Mouse (Mus musculus) embryonic facial prominence, embryonic 14.5 days (tissue): ENCODE measurements around the gene Evx1. TPM values are rescaled to one million over a fixed set of nuclear protein-coding genes. Genes with fewer than 3 reads are reported as not detected.

ENCODE experiments used
- ATAC-seq: fragments of 200-750 bp; cut with Nextera tagmentation; 2 replicates; pipeline ENCODE4 v1.8.0; 2017; ENCODE audit warnings: low read depth, moderate number of reproducible peaks, moderate TSS enrichment
- DNase-seq: peaks from one replicate; pipeline ENCODE4 v3.0.0-alpha.2; 2015; ENCODE audit warnings: low spot score
- H3K27ac ChIP-seq: fragments of 300-500 bp; sonication (generic); replicated peaks from 2 replicates; pipeline ENCODE4 v1.5.1; 2014; ENCODE audit warnings: low read depth, mild to moderate bottlenecking, low read length, moderate library complexity
- H3K27me3 ChIP-seq: fragments of 300-500 bp; sonication (generic); replicated peaks from 2 replicates; pipeline ENCODE4 v1.6.1; 2014; ENCODE audit warnings: low read length; ENCODE audit not compliant: control insufficient read depth, insufficient read depth
- H3K36me3 ChIP-seq: fragments of 300-500 bp; sonication (generic); 2 replicates; pipeline ENCODE4 v1.6.1; 2014; ENCODE audit warnings: low read length, mixed read lengths; ENCODE audit not compliant: control insufficient read depth, insufficient read depth
- H3K4me1 ChIP-seq: fragments of 300-500 bp; sonication (generic); 2 replicates; pipeline ENCODE4 v1.6.1; 2014; ENCODE audit warnings: antibody characterized with exemption, low read length; ENCODE audit not compliant: control insufficient read depth, insufficient read depth
- H3K4me2 ChIP-seq: fragments of 300-500 bp; sonication (generic); 2 replicates; pipeline ENCODE4 v1.6.1; 2014; ENCODE audit warnings: low read depth, mild to moderate bottlenecking, low read length, moderate library complexity, mixed read lengths
- H3K4me3 ChIP-seq: fragments of 300-500 bp; sonication (generic); 2 replicates; pipeline ENCODE4 v1.5.1; 2014; ENCODE audit warnings: low read depth, mild to moderate bottlenecking, low read length
- H3K9ac ChIP-seq: fragments of 300-500 bp; sonication (generic); 2 replicates; pipeline ENCODE4 v1.6.1; 2014; ENCODE audit warnings: low read depth, mild to moderate bottlenecking, low read length, moderate library complexity, mixed read lengths
- H3K9me3 ChIP-seq: fragments of 300-500 bp; sonication (generic); 2 replicates; pipeline ENCODE4 v1.6.1; 2016; ENCODE audit warnings: low read length; ENCODE audit not compliant: control insufficient read depth
- WGBS: fragments of 180-500 bp; shearing (Covaris S2); extraction: QIAGEN DNeasy Blood & Tissue Kit; methylation state at CpG from one replicate; pipeline ENCODE4 v1.1.7; 2014; 5-methylcytosine and 5-hydroxymethylcytosine counted together
- polyA plus RNA-seq: library from polyadenylated mRNA; unstranded; fragments of >200 nt; fragmentation: Nextera tagmentation; extraction: Ambion mirVana; gene quantifications from 2 replicates; pipeline ENCODE4 v1.2.1, GENCODE M21; 2014

The Evx1 gene
- 0.24 TPM in 1 of 2 replicates, not detected in the other for polyA plus RNA-seq

DNA sequence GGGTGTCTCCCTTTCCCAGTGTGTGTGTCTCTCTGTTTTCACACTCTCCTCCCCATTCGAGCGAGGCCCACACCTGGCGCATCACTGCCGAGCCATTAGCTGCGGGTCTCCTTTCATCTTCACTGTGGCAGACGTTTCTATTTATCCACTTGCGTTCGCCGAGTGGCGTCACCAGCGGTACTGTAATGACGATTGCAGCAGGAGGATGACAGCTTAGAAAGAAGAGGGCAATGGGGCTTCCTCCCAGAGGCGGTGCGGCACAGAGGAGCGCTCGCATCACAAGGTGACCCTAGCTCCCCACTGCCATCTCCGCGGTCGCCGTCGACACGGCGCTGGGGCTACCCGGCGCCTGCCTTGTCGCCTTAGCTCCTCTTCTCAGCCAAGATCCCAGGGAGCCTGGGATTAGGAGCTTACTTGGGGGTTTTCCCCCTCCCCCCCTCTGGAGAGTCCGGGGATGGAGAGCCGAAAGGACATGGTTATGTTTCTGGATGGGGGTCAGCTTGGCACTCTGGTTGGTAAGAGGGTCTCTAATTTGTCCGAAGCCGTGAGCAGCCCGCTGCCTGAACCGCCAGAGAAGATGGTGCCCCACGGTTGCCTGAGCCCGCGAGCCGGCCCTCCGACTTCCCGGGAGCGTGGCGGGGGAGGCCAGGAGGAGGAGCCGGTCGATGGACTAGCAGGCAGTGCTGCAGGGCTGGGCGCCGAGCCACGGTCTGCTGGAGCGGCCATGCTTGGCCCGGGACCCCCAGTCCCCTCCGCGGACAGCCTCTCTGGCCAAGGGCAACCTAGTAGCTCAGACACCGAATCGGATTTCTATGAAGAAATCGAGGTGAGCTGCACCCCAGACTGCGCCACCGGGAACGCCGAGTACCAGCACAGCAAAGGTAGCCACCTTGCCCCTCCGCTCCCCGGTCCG, at the start of gene Evx1:
Gene Evx1 (plus strand): TSS at position 108 of the 913 bp plus-strand sequence.
- WGBS, result 1% methylated on average over 41 of the region's 59 CpGs
- Histone ChIP-seq H3K27ac (no peak within 1 kb of the TSS), H3K4me3 (peak within 1 kb of the TSS; percentile 21; the same call in 1 of the 2 replicates), H3K36me3 (no peaks in the 10 kb centered on the region), H3K4me1 (peaks cover 14% of the 10 kb centered on the region; the same call in 1 of the 2 replicates), H3K9me3 (no peaks in the 10 kb centered on the region), H3K27me3 (peaks cover 97% of the 10 kb centered on the region), H3K9ac (no peak within 1 kb of the TSS), H3K4me2 (peak within 1 kb of the TSS; percentile 23; the same call in 1 of the 2 replicates)
- no peak for DNase-seq
- ATAC-seq, result no peak

DNA sequence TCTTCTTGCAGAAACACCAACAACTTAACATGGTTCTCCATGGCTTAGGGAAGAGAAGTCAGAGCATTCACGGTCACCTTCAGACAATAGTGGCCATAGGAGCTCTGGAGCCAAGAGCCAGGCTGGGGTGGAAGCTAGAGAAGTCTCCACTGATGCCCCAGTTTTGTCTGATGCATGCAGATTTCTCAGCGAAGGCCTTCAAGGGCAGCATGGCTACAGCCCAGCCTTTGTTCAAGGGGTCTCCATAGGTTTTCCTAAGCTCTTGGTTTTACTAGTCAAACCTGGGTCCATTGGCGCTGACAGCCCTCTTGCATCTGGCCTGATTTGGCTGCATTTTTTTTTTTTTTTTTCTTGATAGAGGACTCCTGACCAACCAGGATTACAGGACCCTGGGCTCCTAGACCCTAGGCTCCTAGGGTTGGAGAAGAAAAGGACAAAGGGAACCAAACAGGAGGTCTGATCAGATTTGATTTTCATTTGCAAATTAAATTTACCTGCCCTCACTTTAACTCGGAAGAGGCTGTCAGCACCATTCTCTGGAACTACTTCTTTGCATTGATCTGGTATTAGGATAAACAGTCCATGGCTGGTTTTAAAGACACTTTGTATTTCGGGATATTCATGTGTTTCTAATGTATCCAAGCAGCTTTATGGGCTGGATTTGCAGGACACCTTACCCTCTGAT, 49.0 kb upstream of the Evx1 start:
- Histone ChIP-seq H3K9ac (no peak overlapping the region), H3K4me2 (no peak overlapping the region), H3K4me1 (no peaks in the 10 kb centered on the region), H3K36me3 (no peaks in the 10 kb centered on the region), H3K4me3 (no peak overlapping the region), H3K27ac (no peak overlapping the region), H3K9me3 (no peaks in the 10 kb centered on the region), H3K27me3 (peaks cover 95% of the 10 kb centered on the region)
- WGBS, result 4% methylated on average over 5 of the region's 5 CpGs
- ATAC-seq (no peak), DNase-seq (no peak)

DNA sequence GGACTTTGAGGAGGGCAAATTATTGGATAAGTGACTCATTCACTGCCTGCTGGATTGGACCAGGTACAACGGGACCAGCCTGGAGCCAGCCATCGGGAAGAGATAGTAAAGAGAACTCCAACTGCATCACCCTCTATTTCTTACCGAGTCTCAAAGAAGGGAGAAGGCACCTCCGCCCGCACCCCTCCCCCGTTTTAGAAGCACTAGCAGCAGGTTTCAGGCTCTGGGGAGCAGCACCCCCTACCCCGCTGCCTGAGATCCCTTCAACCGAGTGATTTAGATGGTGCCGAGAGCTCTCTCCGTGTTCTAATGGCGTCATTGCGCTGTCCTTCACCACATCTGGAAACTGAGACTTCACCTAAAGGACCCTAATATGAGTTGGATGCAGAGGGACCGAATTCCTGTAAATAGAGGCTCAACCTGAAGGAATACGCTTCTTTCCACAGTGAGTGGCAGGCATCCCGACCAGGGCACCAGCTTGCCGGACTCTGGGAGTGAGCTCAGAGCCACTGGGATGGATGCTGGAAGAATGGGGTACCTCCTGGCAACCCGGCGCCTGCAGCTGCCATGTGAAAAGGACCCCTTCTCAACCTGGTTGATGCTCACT, 47.9 kb upstream of the Evx1 start:
- DNase-seq (no peak), ATAC-seq (no peak)
- no peaks in the 10 kb centered on the region for H3K36me3 ChIP-seq
- H3K27me3 ChIP-seq, result peaks cover 98% of the 10 kb centered on the region
- H3K9me3 ChIP-seq, result no peaks in the 10 kb centered on the region
- no peak overlapping the region for H3K27ac ChIP-seq
- WGBS, result 2% methylated on average over 18 of the region's 18 CpGs
- no peak overlapping the region for H3K9ac ChIP-seq
- no peak overlapping the region for H3K4me2 ChIP-seq
- no peaks in the 10 kb centered on the region for H3K4me1 ChIP-seq
- no peak overlapping the region for H3K4me3 ChIP-seq

DNA sequence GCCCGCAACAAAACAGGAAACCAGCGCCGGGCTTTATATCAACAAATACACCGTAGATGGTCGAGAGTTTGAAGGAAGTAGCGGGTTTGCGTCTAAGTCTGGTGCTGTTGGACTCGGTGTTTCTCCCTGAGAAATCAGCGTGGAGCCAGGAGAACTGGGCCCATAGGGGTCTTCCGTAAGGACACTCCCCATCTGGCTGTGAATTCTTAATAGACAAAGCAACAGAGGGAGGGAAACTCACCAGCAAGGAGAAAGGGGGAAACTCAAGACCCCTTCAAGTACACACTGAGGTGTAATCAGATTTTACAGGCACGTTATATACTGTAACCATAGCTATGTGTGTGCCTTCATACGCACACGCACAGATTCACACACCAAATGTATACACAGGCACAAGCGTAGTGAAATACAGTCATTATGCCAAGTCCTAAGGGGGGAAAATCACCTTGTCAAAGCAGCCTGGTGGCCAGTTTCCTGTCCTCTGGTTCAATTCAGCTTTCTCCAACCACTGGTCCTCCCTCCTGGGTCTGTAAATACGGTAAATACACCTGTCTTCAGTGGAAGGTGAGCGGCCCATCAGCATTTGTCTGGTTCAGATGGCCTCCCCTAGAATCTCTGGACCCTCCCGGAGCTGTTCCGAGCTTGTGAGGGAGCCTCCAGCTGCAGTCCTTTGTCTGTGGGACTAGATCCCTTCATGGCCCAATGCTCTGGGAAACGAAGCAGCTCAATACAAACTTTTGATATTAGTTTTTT, 47.2 kb upstream of the Evx1 start:
- no peak overlapping the region for H3K9ac ChIP-seq
- under 1% methylated on average over 19 of the region's 19 CpGs for WGBS
- H3K9me3 ChIP-seq, result no peaks in the 10 kb centered on the region
- H3K27me3 ChIP-seq, result peaks cover 99% of the 10 kb centered on the region
- no peak overlapping the region for H3K4me3 ChIP-seq
- ATAC-seq (no peak), DNase-seq (no peak)
- no peak overlapping the region for H3K4me2 ChIP-seq
- H3K27ac ChIP-seq, result no peak overlapping the region
- H3K36me3 ChIP-seq, result no peaks in the 10 kb centered on the region
- no peaks in the 10 kb centered on the region for H3K4me1 ChIP-seq

DNA sequence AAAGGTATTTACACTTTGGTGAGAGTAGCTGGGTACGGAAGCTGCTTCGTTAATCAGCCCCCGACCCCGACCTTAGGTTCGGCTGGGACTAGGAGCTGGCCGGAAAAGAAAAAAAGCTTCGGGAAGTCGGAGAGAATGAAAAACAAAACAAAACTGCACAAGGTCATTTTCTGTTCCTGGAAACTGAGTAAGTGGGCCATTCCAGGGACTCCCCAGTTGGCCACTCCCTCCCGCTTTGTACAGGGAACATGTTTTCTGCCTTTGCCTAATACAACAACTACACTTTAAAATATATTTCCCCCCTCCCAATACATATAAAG, 46.7 kb upstream of the Evx1 start:
- ATAC-seq (no peak), DNase-seq (no peak)
- H3K9ac ChIP-seq, result no peak overlapping the region
- H3K27me3 ChIP-seq, result peaks cover 99% of the 10 kb centered on the region
- no peak overlapping the region for H3K4me3 ChIP-seq
- WGBS, result 1% methylated on average over 9 of the region's 9 CpGs
- no peak overlapping the region for H3K4me2 ChIP-seq
- no peaks in the 10 kb centered on the region for H3K4me1 ChIP-seq
- H3K36me3 ChIP-seq, result no peaks in the 10 kb centered on the region
- H3K27ac ChIP-seq, result no peak overlapping the region
- no peaks in the 10 kb centered on the region for H3K9me3 ChIP-seq

DNA sequence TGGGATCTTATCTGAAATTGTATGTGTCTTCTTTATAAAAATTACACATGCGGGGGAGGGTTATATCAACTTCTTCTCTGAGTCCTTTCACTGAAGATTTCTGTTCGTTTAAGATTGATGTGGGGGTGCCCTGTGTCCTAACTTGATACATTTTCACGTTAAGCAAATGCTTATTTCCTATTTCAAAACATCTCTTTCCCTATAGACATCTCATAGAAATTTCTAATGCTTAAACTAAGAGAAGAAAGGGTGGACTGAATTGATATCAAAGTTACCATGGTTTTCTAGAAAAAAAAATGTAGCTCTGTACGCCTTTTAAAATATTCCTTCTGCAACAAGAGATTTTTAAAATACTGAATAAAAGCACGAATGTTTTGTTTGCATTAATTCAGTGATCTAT, 46.1 kb upstream of the Evx1 start:
- WGBS, result 14% methylated on average over 5 of the region's 5 CpGs
- no peak overlapping the region for H3K4me2 ChIP-seq
- no peaks in the 10 kb centered on the region for H3K36me3 ChIP-seq
- DNase-seq, result no peak
- H3K27ac ChIP-seq, result no peak overlapping the region
- H3K27me3 ChIP-seq, result peaks cover 98% of the 10 kb centered on the region
- H3K4me1 ChIP-seq, result no peaks in the 10 kb centered on the region
- no peak for ATAC-seq
- no peak overlapping the region for H3K4me3 ChIP-seq
- H3K9me3 ChIP-seq, result no peaks in the 10 kb centered on the region
- no peak overlapping the region for H3K9ac ChIP-seq

DNA sequence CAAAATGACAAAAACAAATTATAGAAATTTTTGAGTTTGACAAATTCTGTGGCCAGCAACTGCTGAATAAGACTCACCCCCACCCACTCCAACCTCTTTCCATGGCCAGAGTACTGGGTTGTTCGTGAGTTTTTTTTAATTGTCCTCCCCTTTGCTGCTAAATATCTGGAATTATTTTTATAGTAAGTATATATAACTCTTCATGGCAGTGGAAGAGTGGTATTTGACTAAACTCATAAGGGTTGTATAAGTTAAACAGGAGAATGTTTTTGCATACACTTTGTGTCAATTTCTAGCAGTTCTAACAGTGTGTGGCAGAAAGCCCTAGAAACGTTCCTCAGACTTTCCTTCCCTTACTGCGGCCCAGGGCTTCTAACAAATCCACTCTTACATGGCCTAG, 45.6 kb upstream of the Evx1 start:
- Histone ChIP-seq H3K27me3 (peaks cover 98% of the 10 kb centered on the region), H3K4me3 (no peak overlapping the region), H3K36me3 (no peaks in the 10 kb centered on the region), H3K4me1 (no peaks in the 10 kb centered on the region), H3K4me2 (no peak overlapping the region), H3K27ac (no peak overlapping the region), H3K9ac (no peak overlapping the region), H3K9me3 (no peaks in the 10 kb centered on the region)
- ATAC-seq (no peak), DNase-seq (no peak)
- 8% methylated on average over 3 of the region's 3 CpGs for WGBS

DNA sequence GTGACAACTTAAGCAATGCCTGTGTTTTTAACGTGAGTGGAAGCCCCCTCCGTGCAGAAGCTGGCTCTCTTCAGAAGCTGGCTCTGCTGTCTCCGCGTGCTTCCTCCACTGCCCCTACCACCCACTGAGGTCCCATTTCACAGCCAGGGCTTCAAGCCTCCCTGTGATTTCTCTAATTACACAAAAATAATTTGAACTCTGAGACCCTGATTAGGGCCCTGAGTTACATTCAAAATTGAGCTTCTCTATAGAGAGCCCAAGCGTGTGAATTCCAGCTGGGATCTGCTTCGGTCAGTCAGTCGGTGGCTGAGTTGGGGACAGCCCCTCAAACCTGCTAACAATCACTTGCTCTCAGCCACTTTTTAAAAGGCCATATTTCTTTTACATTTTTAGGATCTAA, 45.0 kb upstream of the Evx1 start:
- Histone ChIP-seq H3K27me3 (peaks cover 98% of the 10 kb centered on the region), H3K9me3 (no peaks in the 10 kb centered on the region), H3K27ac (no peak overlapping the region), H3K36me3 (no peaks in the 10 kb centered on the region), H3K9ac (no peak overlapping the region), H3K4me3 (no peak overlapping the region), H3K4me1 (no peaks in the 10 kb centered on the region), H3K4me2 (no peak overlapping the region)
- 1% methylated on average over 6 of the region's 7 CpGs for WGBS
- ATAC-seq (no peak), DNase-seq (no peak)
